14 mouse cellular contexts compared by ENCODE assay signal in the genomic region with DNA sequence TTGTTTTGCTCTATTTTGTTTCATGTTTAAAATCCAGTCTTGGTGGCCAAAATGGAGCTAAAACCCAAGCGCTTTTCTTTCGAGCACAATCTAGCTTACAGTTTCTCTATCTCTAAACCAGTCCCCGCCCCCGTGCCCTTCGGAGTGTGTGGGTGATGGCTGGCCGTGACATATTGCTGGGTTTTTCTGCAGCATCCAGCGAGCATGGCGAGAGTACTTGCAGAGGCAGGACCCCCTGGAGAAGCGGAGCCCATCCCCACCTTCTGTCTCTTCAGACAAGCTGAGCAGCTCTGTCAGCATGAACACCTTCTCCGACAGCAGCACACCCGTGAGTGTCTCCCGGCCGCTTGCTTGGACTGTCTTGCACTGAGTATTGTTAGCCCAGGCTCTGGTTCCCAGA. TPM values are rescaled to one million over a fixed set of nuclear protein-coding genes. Genes with fewer than 3 reads are reported as not detected.
DNase-seq lines count a peak whose midpoint lies in the region; ATAC-seq and TF ChIP-seq lines count a peak whose summit lies in the region.
"Had no signal": no experiment of that assay in that cellular context is flagged by ENCODE, and none has a peak within 500 bp of the region (broad histone marks: within the 10 kb centered on the region; RNA-seq: fewer than 3 reads in every experiment).

No protein-coding gene starts in this region.

- no peak for TF ChIP-seq POLR2A in heart, adult 2 months (IDR thresholded peaks at IDR 0.05; ENCODE audit: insufficient read depth, low read depth, low read length)

- no peaks in the 10 kb centered on the region for H3K79me2 ChIP-seq in heart, adult 2 months (replicated peaks; ENCODE audit: control insufficient read depth, insufficient read depth, low read length)

- H3K9ac ChIP-seq in heart, embryonic 14.5 days (ENCODE audit: low read length) = no peak overlapping the region
- H3K9ac ChIP-seq in heart, adult 2 months (ENCODE audit: low read depth, low read length) = no peak overlapping the region
- H3K9ac ChIP-seq: embryonic facial prominence, embryonic 12.5 days had no signal

- no peak for ATAC-seq in heart, embryonic 14.5 days (ENCODE audit: insufficient number of reproducible peaks, insufficient read depth, low FRiP score, low read depth)
- ATAC-seq in megakaryocyte, adult 5-6 weeks (ENCODE audit: poor library complexity, severe bottlenecking) = no peak
- ATAC-seq: forebrain, embryonic 14.5 days; intestine, postnatal 0 days had no signal

- peak overlapping the region; percentile 49 for H3K4me2 ChIP-seq in heart, embryonic 14.5 days (ENCODE audit: low read length)
- H3K4me2 ChIP-seq: embryonic facial prominence, embryonic 12.5 days; liver, embryonic 11.5 days had no signal

- no peaks in the 10 kb centered on the region; a peak in 1 of 4 replicates for H3K4me1 ChIP-seq in heart, embryonic 14.5 days (ENCODE audit: control insufficient read depth in 2 of 2, insufficient read depth in 2 of 2, low read length in 2 of 2)
- no peaks in the 10 kb centered on the region for H3K4me1 ChIP-seq in heart, adult 2 months (ENCODE audit: control insufficient read depth, insufficient read depth, low read length)
- peaks cover 36% of the 10 kb centered on the region for H3K4me1 ChIP-seq in megakaryocyte, embryonic 14.5 days
- H3K4me1 ChIP-seq: embryonic facial prominence, embryonic 12.5 days had no signal

- no peak for TF ChIP-seq CTCF in heart, adult 2 months (IDR thresholded peaks at IDR 0.05)

- H3K9me3 ChIP-seq in heart, embryonic 14.5 days (ENCODE audit: control insufficient read depth, low read length) = no peaks in the 10 kb centered on the region
- H3K9me3 ChIP-seq in megakaryocyte, embryonic 14.5 days = no peaks in the 10 kb centered on the region
- H3K9me3 ChIP-seq: embryonic facial prominence, embryonic 12.5 days had no signal

- DNase-seq in adrenal gland, adult 2 months = peak; percentile 5
- no peak for DNase-seq in adrenal gland, postnatal 25 days
- no peak for DNase-seq in heart, adult 2 months
- DNase-seq in right cerebral cortex, postnatal 4 days = peak; percentile 8
- no peak for DNase-seq in spleen, adult 18-20 months
- DNase-seq: cerebellum, adult 8-10 months; lung, postnatal 4 days had no signal

- H3K36me3 ChIP-seq in heart, embryonic 14.5 days (ENCODE audit: control insufficient read depth, insufficient read depth, low read length) = no peaks in the 10 kb centered on the region
- H3K36me3 ChIP-seq in heart, adult 2 months (ENCODE audit: control insufficient read depth, insufficient read depth, low read length) = no peaks in the 10 kb centered on the region
- H3K36me3 ChIP-seq in megakaryocyte, embryonic 14.5 days (replicated peaks; ENCODE audit: low read length) = no peaks in the 10 kb centered on the region
- H3K36me3 ChIP-seq: embryonic facial prominence, embryonic 12.5 days had no signal

- H3K4me3 ChIP-seq in heart, embryonic 14.5 days (ENCODE audit: control insufficient read depth in 1 of 2, insufficient read depth in 1 of 2, low read depth in 1 of 2, low read length in 2 of 2) = peak overlapping the region; percentile 8 to 23; a peak in 3 of 4 replicates
- no peak overlapping the region for H3K4me3 ChIP-seq in heart, adult 2 months
- H3K4me3 ChIP-seq in megakaryocyte, embryonic 14.5 days (replicated peaks) = peak overlapping the region; percentile 67
- H3K4me3 ChIP-seq: embryonic facial prominence, embryonic 12.5 days had no signal

- WGBS in heart, embryonic 14.5 days = 18% methylated on average over 13 of the region's 13 CpGs
- 29% methylated on average over 13 of the region's 13 CpGs for WGBS in heart, adult 2 months

- TF ChIP-seq EP300 in heart, adult 2 months (IDR thresholded peaks at IDR 0.05; ENCODE audit: insufficient read depth, low read depth, low read length) = no peak

- no peaks in the 10 kb centered on the region for H3K27me3 ChIP-seq in heart, embryonic 14.5 days (ENCODE audit: control insufficient read depth, insufficient read depth, low read length)
- no peaks in the 10 kb centered on the region; the same call in 1 of the 2 replicates for H3K27me3 ChIP-seq in heart, adult 2 months (ENCODE audit: control insufficient read depth, insufficient read depth, low read length)
- peaks cover 2% of the 10 kb centered on the region for H3K27me3 ChIP-seq in megakaryocyte, embryonic 14.5 days (replicated peaks)
- H3K27me3 ChIP-seq: embryonic facial prominence, embryonic 12.5 days had no signal

- no peak overlapping the region for H3K27ac ChIP-seq in heart, embryonic 14.5 days (replicated peaks in 1 of 2; ENCODE audit: control insufficient read depth in 1 of 2, insufficient read depth in 1 of 2, low read depth in 2 of 2, low read length in 2 of 2)
- H3K27ac ChIP-seq in heart, adult 2 months = no peak overlapping the region
- H3K27ac ChIP-seq: embryonic facial prominence, embryonic 12.5 days had no signal

- intact Hi-C loops in heart, adult 2 months (cut with DNase I) = no loop called here

RNA-seq across cellular contexts. Expression of gene Schip1, which starts 9.5 kb away (rescaled TPM):
- total RNA-seq in adrenal gland, adult 2 months (2021) = 10 to 100 TPM in 1 of 2 experiments, 1 to 10 TPM in 1; 7.2 to 10.5 TPM
- polyA plus RNA-seq in adrenal gland, adult 2 months (2012; rRNA removed) = 3.8 and 5.1 TPM in 2 replicates
- 17.1 and 23.1 TPM in 2 replicates for total RNA-seq in adrenal gland, postnatal 25 days (2021)
- polyA plus RNA-seq in heart, embryonic 14.5 days (2014; fragmentation: Nextera tagmentation; extraction: Ambion mirVana) = 66.4 and 73.7 TPM in 2 replicates
- 100 to 1,000 TPM; 163 to 181 TPM for total RNA-seq in heart, adult 2 months (2021)
- polyA plus RNA-seq in heart, adult 2 months (2012; rRNA removed) = 44.3 and 100 TPM in 2 replicates
- 18.7 and 27.0 TPM in 2 replicates for polyA plus RNA-seq in megakaryocyte, embryonic 14.5 days (2012; ENCODE audit: insufficient read depth, low replicate concordance)
- 0.11 and 0.25 TPM in 2 replicates for total RNA-seq in megakaryocyte, adult 5-6 weeks (2015)
- not detected in 2 replicates for total RNA-seq in megakaryocyte, adult 5-6 weeks (2017)

Comparison
In these comparisons a context has a peak if more than half of its experiments do, and no peak if none do; other contexts are left out.
1. DNase-seq: peak in adrenal gland, adult 2 months (single experiment) and right cerebral cortex, postnatal 4 days (single experiment); none in adrenal gland, postnatal 25 days (single experiment), heart, adult 2 months (0 of 2) and spleen, adult 18-20 months (0 of 2).
2. RNA of gene Schip1, which starts 9.5 kb away (total RNA-seq): 163 to 181 TPM in heart, adult 2 months, 17.1 to 23.1 TPM in adrenal gland, postnatal 25 days and 7.2 to 10.5 TPM in adrenal gland, adult 2 months; 0.11 to 0.25 TPM in megakaryocyte, adult 5-6 weeks; every median in the first group is over 4 times any median in the second.